Mouse (Mus musculus) cerebellum, postnatal 25 days (tissue): Measurements from ENCODE around the gene Tmem82.
A peak's percentile ranks its signal among the peaks of the same experiment; 100 is the strongest.

ENCODE experiments used
- DNase-seq, 2 experiments: peaks; one replicate each; pipeline ENCODE4 v3.0.0; 2021; ENCODE audit warnings: mixed read lengths in 2 of 2

Gene Tmem82

GRCm38 (mm10) chr4:141609538-141609937 is 8.9 kb downstream of the Tmem82 start:
- no peak for DNase-seq

GRCm38 (mm10) chr4:141605861-141606260 is 12.6 kb downstream of the Tmem82 start, which contains the start of gene Fblim1:
Fblim1 (minus strand) TSS chr4:141606096.
- DNase-seq = no peak

- no peak for DNase-seq
These were observed 13.0 kb downstream of the Tmem82 start for GRCm38 (mm10) chr4:141605421-141605820.

GRCm38 (mm10) chr4:141604493-141604892 is 13.9 kb downstream of the Tmem82 start:
- no peak for DNase-seq

DNA sequence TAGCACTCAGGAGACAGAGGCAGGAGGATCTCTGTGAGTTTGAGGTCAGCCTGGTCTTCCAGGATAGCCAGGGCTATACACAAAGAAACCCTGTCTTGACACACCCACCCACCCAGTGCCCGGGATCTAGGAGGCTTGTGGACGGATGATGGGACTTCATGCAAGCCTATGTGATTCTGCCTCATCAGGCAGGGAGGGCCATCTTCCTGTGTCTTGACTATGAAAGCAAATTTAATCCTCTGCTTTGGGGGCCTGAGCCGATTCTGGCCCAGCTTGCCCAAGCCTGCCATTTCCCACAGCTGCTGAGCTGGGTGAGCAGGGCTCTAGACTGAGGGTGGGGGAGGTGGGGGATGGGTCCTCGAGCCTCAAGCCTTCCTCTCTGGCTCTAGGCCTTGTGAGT is 14.5 kb downstream of the Tmem82 start:
- DNase-seq = no peak

- no peak for DNase-seq
These were observed 15.8 kb downstream of the Tmem82 start for GRCm38 (mm10) chr4:141602523-141603223.

GRCm38 (mm10) chr4:141601148-141601862 is 17.1 kb downstream of the Tmem82 start:
- DNase-seq = peak in 1 of 2 experiments; percentile 26

GRCm38 (mm10) chr4:141600364-141600763 is 18.1 kb downstream of the Tmem82 start:
- DNase-seq = no peak

GRCm38 (mm10) chr4:141599251-141600141 is 18.9 kb downstream of the Tmem82 start:
- DNase-seq = peak in 1 of 2 experiments; percentile 45

GRCm38 (mm10) chr4:141598894-141599250 is 19.6 kb downstream of the Tmem82 start:
- no peak for DNase-seq

DNA sequence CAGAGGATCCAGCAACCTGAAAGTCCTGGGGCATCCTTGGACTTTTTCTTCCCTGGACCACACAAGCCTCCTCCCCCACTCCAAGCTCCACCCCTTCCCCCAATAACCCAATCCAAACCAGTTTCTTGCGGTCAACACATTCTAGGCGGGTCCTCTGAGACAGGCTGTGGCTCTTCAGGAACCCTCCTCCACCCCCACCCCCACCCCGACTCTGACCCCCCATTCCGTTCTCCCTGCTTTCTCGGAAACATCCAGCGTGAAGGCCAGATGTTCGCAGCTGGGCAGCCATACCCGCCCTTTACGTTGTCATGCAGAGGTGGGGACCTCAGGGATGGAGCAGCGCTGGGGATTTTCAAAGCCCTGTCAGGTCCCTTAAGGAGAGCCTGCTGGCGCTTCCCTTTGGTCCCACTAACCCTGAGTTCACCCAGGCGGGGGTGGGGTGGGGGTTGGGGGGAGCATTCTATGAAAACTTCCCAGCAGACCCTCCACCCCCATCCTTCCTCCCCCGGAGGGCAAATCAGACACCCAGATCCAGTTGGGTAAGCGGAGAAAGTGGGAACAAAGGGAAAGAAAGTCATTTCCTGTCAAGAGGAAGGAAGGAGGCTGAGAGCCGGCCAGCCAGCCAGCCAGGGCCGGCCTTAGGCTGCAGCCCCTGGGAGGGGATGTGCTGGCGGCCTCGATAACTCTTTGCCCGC is 20.1 kb downstream of the Tmem82 start:
- no peak for DNase-seq

- no peak for DNase-seq
These were observed 21.6 kb downstream of the Tmem82 start for GRCm38 (mm10) chr4:141596700-141597328.

DNA sequence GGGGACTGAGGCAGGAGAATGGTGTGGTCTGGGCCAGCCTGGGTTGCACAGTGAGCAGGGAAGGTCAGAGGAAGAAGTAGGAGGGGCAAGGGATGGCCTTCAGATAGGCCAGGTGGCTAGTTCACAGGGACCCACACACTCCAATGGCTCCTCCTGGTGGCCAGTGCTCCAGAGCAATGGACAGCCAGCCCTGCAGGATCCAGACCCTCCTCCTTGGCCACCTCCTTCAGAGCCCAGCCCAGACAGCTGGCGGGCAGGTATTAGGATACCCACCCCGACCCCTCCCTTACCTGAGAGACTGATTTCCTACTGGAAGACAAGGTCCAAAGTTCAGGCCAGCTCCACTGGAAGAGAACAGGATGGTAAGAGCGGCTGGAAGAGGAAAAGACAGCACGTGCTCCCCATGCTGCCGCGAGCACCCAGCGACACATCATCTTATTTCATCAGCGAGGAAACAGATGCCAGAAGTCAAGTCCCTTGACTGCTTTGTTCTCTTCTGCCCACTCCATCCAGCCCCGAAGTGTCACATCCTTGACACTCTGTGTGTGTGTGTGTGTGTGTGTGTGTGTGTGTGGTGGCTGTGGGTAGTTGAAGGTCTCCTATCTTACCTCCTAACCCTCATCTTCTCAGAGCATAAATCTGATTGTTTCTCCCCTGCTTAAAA is 22.7 kb downstream of the Tmem82 start:
- no peak for DNase-seq

GRCm38 (mm10) chr4:141595138-141595537 is 23.3 kb downstream of the Tmem82 start:
- no peak for DNase-seq

DNA sequence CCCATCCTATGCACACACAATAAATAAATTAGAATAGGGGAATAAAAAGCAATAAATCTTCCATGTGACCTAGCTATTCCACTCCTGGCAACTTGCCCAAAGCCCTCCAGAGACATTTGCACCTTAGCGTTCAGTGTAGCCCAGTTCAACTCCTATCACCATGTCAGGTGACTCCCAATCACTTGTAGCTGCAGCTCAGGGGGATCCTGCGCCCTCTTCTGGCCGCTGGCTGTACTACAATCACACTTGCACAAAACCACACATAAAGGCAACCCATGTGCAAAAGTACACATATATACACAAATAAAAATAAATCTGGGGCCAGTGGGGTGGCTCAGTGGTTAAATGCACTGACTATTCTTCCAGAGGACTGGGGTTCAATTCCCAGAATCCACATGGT is 26.9 kb downstream of the Tmem82 start:
- DNase-seq = peak in 1 of 2 experiments; percentile 24

GRCm38 (mm10) chr4:141583919-141584318 is 34.5 kb downstream of the Tmem82 start:
- no peak for DNase-seq

DNA sequence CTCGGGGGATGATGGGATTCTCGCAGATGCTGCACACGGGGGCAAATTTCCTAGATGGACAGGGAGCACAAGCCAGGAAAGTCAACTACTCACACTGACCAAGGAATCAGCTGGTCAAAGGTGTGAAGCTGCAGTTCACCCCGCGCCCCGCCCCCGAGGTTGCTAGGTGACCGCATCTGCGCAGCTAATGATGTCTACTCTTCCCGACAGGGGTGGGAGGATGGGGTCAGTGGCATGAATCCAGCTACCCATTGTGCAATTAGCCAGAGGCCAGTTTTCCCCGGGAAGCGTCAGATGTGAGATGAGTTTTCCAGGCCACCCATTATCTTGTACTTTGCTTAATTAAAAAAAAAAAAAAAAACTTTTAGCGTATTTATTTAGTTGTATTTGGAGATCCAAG is 37.4 kb downstream of the Tmem82 start:
- no peak for DNase-seq

DNA sequence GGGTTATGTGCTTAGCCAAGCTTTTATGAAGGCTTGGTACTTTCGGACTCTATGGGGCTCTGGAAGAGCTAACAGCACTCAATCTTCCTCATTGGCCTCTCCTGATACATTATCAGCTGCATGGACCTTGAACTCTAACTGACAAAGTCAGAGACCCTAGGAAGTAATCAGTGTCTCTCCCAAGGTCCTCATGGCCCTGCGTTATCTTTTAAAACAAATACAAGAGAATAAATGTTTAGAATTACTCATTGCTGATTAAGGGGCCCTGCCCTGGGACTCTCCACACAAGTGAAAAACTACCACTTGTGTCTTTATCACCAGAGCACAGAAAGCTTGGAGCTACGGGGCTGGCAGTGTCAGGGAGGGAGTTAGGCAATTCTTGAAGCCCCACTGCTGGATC is 39.6 kb downstream of the Tmem82 start:
- DNase-seq = no peak

- no peak for DNase-seq
These were observed 41.6 kb downstream of the Tmem82 start for GRCm38 (mm10) chr4:141576877-141577276.

GRCm38 (mm10) chr4:141576404-141576803 is 42.0 kb downstream of the Tmem82 start:
- no peak for DNase-seq
